Mouse (Mus musculus) testis, postnatal 10 days (tissue): Measurements from ENCODE around the gene Gmfg.

ENCODE experiments used
- DNase-seq: peaks from one replicate; pipeline ENCODE4 v3.0.0; 2021; ENCODE audit warnings: low spot score

Gmfg gene

GRCm38 (mm10) chr7:28438771-28439170 is 1.5 kb downstream of the Gmfg start:
- no peak for DNase-seq

GRCm38 (mm10) chr7:28440739-28441138 is 3.5 kb downstream of the Gmfg start:
- no peak for DNase-seq

- DNase-seq, result no peak
Measured at GRCm38 (mm10) chr7:28441776-28442485, 4.7 kb downstream of the Gmfg start.

- no peak for DNase-seq
Measured at GRCm38 (mm10) chr7:28442688-28443087, 5.4 kb downstream of the Gmfg start.

GRCm38 (mm10) chr7:28444344-28444974 is 7.2 kb downstream of the Gmfg start:
- DNase-seq, result no peak

- peak; percentile 94 for DNase-seq
Measured at GRCm38 (mm10) chr7:28446446-28446845, 9.2 kb downstream of the Gmfg start.

- no peak for DNase-seq
Measured at GRCm38 (mm10) chr7:28447101-28447830, 10.0 kb downstream of the Gmfg start.

GRCm38 (mm10) chr7:28447865-28448820 is 10.9 kb downstream of the Gmfg start:
- DNase-seq, result no peak

- DNase-seq, result peak; percentile 52
Measured at GRCm38 (mm10) chr7:28451531-28452360, 14.5 kb downstream of the Gmfg start, which contains the start of gene Lrfn1. TSS of gene Lrfn1 (plus strand) at chr7:28451980.

GRCm38 (mm10) chr7:28452361-28453005 is 15.2 kb downstream of the Gmfg start:
- DNase-seq, result no peak

GRCm38 (mm10) chr7:28460361-28460760 is 23.1 kb downstream of the Gmfg start:
- DNase-seq, result no peak

GRCm38 (mm10) chr7:28462769-28463168 is 25.5 kb downstream of the Gmfg start:
- DNase-seq, result no peak

GRCm38 (mm10) chr7:28464416-28465212 is 27.4 kb downstream of the Gmfg start:
- DNase-seq, result peak; percentile 78

GRCm38 (mm10) chr7:28466721-28467212 is 29.5 kb downstream of the Gmfg start:
- no peak for DNase-seq

- DNase-seq, result peak; percentile 75
Measured at GRCm38 (mm10) chr7:28467213-28467751, 30.0 kb downstream of the Gmfg start.

- no peak for DNase-seq
Measured at GRCm38 (mm10) chr7:28476191-28476590, 38.9 kb downstream of the Gmfg start.

- no peak for DNase-seq
Measured at GRCm38 (mm10) chr7:28477363-28477762, 40.1 kb downstream of the Gmfg start.

GRCm38 (mm10) chr7:28478854-28479253 is 41.6 kb downstream of the Gmfg start:
- peak; percentile 49 for DNase-seq

- DNase-seq, result no peak
Measured at GRCm38 (mm10) chr7:28482854-28483253, 45.6 kb downstream of the Gmfg start.
